Mouse (Mus musculus): ENCODE results near the gene Krtap28-10.
"Not testable (repeated sequence)": the region's sequence is repeated elsewhere in the genome, so short reads cannot be mapped to it uniquely, and the experiment has no call there.

The Krtap28-10 gene

GRCm38 (mm10) chr1:83014477-83014876 is 27.8 kb downstream of the Krtap28-10 start:
- no peak for DNase-seq (ENCODE audit: low spot score in 2 of 2)

GRCm38 (mm10) chr1:83007471-83007870 is 34.8 kb downstream of the Krtap28-10 start:
- DNase-seq (ENCODE audit: low spot score in 2 of 2): no peak

- DNase-seq (ENCODE audit: low spot score in 2 of 2): no peak
These were observed 35.8 kb downstream of the Krtap28-10 start for GRCm38 (mm10) chr1:83006218-83007179.

- not testable (repeated sequence) for DNase-seq (ENCODE audit: low spot score in 2 of 2)
These were observed 42.0 kb downstream of the Krtap28-10 start, which contains the start of gene Gm47959 for GRCm38 (mm10) chr1:83000306-83000705. Gm47959 (plus strand) TSS chr1:83000548.

- no peak for DNase-seq (ENCODE audit: low spot score in 2 of 2)
These were observed 48.3 kb downstream of the Krtap28-10 start for GRCm38 (mm10) chr1:82993947-82994346.

- DNase-seq (ENCODE audit: low spot score in 2 of 2): no peak
These were observed 50.2 kb downstream of the Krtap28-10 start for GRCm38 (mm10) chr1:82992093-82992492.

GRCm38 (mm10) chr1:82991596-82991995 is 50.7 kb downstream of the Krtap28-10 start:
- no peak for DNase-seq (ENCODE audit: low spot score in 2 of 2)

Measured in spleen, postnatal 10 days (tissue).